Mouse (Mus musculus) gastrocnemius, adult 18-20 months (tissue): Measurements from ENCODE around the gene Egr2. TPM values are rescaled to one million over a fixed set of nuclear protein-coding genes. Genes with fewer than 3 reads are reported as not detected.

ENCODE experiments used
- total RNA-seq, 2 experiments: library from RNA; stranded (reverse); gene quantifications; 2 replicates each; pipeline ENCODE4 v1.2.3; 2021

The Egr2 gene
- total RNA-seq, 2 experiments from 2014 or later = 0.91 to 2.1 TPM

Other genes starting within 250 kb of the Egr2 start
- 10 to 100 TPM; 22.8 to 25.1 TPM for gene Ado, start 13.5 kb downstream of the Egr2 start, total RNA-seq